Mouse (Mus musculus) heart, adult 8-10 months (tissue): ENCODE data around the gene Olfr374. TPM values are rescaled to one million over a fixed set of nuclear protein-coding genes. Genes with fewer than 3 reads are reported as not detected.
"Not testable (repeated sequence)": the region's sequence is repeated elsewhere in the genome, so short reads cannot be mapped to it uniquely, and the experiment has no call there.

ENCODE experiments used
- DNase-seq: peaks from one replicate; pipeline ENCODE4 v3.0.0; 2022; ENCODE audit warnings: low spot score
- total RNA-seq, 4 experiments: library from RNA; stranded (reverse); gene quantifications; 2 replicates each; pipeline ENCODE4 v1.2.4; 2022

Gene Olfr374
- not detected for total RNA-seq

DNA sequence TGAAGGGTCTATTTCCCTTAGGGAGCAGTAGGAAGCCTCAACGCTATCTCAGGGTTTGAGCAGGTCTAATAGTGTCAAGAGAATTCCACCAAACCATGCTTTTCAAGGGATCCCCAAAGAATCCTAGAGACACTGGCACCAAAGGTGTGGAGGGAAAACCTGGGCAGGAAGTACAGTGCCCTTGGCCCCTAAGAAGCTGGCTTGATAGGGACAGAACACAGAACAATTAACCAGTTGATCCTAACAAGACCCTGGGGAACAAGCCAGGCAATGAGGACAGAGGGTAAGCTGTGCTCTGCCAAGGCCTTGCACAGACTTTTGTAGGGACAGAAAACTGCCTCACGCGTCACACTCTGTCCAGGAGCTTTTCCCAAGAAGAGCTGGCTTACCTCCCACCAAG lies at the start of gene Olfr374:
TSS of gene Olfr374 (plus strand) at position 301 of the 400 bp plus-strand sequence.
- DNase-seq = no peak

DNA sequence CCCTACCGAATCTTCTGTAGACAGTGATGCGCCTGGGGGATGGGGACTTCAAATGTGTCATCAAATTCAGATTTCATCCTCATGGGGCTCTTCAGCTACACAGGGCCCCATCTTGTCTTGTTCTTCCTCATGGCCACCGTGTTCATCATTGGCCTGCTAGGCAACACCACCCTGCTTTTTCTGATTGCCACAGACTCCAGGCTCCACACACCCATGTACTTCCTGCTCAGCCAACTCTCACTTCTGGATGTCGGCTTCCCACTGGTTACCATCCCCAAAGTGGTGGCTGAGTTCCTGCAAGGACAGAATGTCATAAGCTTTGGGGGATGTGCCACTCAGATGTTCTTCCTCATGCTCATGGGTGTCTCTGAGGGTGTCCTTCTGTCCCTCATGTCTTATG lies 49.2 kb upstream of the Olfr374 start:
- DNase-seq = not testable (repeated sequence)

DNA sequence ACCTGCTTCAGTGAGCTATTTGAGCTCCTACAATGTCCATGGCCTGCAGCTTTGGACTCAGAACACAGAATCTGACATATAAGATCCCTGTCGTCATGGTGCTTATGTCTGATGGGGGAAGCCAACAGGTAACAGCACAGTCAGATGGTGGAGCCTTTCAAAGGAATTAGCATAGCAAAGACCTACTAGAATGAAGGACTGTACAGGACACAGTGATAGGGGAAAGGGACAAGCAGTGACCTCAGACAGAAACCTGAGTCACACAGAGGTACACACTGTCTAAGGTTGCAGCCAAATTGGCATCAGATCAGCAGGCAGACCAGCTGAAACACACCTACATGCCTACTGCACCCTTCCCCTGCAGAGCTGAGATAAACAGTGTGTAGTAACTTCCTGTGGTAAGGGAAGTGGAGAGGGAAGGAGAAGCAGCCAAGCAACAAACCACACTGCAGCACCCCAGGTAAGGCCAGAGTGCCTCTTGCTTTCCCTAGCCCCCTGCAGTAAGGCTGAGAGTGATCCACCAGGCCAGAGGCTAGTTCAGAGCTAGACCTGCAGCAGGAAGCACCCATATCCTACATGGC lies 39.9 kb upstream of the Olfr374 start:
- not testable (repeated sequence) for DNase-seq

DNA sequence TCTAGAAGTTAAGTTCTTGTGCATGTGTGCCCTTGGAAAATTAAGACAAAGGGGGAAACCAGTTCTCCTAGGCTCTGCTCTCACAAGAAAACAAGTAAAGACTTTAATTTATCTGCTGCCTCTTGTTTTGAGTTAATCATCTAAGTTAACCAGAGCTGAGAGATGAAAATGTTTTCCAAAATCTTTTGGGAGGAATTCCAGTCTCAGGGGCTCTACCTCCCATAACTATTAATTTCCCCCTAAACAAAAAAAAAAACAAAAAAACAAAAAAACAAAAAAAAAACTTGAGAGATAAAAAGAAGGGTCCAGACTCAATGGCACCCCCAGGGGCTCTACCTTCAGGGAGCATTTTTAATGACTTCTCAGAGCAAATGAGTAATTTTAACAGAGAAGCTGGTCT lies 24.0 kb upstream of the Olfr374 start, which contains the start of gene Olfr373:
TSS of gene Olfr373 (plus strand) at position 301 of the 400 bp plus-strand sequence.
- DNase-seq = not testable (repeated sequence)

DNA sequence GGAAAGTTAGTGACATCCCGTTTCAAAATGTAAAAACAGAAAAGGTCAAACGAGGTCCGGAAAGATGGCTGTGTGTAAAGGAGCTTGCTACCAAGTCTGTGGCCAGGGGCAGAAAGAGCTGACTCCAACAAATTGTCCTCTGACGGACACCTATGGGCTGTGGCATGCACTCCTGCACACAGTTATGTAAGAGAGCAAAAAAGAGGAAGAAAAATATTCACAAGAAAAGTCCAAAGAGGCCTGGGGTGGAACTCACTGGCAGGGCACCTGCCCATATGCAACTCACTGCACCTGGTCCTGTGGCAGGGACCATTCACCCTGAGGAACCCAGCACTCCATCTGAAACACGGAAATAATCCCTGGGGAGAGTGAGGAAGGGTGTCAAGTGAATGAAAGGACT lies 22.1 kb upstream of the Olfr374 start:
- DNase-seq = no peak

DNA sequence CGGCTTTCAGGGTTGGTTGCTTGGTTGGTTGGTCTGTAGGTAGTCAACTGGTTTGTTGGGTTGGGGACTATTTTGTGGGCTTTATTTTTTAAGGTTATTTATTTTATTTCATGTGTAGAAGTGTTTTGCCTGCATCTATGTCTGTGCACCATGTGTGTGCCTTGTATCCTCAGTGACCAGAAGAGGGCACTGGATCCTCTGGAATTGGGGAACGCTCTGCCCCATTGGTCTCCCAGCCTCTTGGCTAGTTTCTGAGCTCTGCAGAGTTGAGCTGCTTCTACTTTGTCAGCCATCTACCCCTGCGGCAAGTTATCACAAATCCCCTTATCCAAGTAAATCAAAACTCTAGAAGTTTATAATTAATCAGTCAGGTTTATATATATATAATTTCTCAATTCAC lies 19.2 kb upstream of the Olfr374 start:
- DNase-seq = not testable (repeated sequence)

DNA sequence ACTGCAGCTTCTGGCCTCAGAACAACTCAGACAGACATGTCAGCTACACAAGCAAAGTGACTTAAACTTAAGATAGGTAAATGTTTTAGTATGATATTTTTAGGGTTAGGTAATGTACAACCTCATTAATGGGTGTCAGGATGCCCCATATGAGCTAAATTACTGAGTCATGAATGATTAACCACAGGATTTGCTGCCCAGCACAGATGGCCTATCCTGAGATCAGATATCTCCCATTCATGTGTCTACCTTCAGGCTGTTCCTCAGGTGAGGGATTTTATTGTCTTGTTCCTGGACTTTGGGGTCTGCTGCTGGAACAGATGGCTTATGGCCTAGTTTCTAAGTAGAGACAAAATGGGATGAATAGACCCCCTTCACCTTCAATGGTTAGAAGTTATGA lies 10.1 kb upstream of the Olfr374 start:
- not testable (repeated sequence) for DNase-seq

DNA sequence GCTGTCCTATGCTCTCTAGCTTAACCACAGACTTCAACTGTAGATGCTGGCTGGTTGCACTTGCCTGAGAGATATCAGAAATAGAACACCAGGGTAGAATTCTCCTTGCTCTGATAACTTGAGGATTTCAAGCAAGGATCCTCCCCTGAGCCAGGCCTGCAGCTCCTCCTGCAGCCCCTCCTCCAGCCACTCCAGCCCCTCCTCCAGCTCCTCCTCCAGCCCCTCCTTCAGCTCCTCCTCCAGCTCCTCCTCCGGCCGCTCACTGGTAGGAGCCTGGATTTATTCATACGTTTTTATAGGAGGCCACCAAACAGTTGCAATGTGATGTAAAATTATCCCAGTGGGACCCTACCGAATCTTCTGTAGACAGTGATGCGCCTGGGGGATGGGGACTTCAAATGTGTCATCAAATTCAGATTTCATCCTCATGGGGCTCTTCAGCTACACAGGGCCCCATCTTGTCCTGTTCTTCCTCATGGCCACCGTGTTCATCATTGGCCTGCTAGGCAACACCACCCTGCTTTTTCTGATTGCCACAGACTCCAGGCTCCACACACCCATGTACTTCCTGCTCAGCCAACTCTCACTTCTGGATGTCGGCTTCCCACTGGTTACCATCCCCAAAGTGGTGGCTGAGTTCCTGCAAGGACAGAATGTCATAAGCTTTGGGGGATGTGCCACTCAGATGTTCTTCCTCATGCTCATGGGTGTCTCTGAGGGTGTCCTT lies 7.3 kb upstream of the Olfr374 start:
- DNase-seq = peak; percentile 21

DNA sequence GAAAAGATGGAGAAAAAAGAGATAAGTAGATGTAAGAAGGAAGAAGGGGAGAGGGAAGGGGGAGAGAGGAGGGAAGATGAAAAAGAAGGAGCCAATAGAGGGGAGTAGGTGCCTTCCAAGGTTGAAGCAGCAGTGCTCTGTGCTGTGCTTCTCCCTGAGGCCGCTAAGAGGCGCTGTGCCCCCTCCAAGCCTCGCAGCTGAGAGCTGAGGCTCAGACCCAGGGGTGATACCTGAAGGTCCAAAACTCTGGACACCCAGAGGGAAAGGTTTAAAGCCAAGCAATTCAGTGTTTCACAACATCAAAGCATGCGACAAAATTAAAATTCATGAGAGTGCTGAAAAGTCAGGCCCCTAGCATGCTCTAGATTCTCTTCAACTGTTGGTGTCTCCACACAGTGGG lies 1.7 kb upstream of the Olfr374 start:
- DNase-seq = no peak

DNA sequence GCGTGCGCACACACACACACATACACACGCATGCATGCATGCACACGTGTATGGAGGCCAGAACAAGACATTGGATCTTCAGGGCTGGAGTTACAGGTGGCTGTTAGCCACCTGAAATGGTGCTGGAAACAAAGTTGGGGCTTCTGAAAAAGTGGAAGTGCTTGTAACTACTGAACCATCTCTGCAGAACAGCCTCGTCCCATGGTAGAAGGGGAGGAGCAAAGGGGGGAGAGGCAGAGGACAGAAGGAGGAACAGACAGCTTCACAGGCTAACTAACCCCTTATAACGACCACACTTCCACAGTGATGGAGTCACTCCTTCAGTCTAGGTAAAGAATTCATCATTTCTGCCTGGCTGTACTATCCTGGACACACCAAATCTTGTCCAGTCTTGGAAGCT lies 4.0 kb downstream of the Olfr374 start:
- DNase-seq = no peak

DNA sequence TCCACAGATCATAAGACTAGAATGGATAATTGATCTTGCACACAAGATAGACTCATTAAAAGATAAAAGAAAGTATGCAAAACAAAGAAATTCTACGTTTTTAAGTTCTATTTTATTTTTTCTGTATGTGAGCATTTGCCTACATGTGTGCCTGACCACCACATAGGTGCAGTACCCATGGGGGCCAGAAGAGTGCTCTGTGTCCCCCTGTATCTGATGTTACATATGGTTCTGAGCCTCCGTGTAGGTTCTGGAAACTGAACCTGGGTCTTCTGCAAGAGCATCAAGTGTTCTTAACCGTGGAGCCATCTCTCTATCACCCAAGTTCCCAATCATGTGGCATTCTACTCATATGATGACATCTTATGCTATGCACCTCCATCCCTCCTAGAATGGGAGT lies 5.6 kb downstream of the Olfr374 start:
- DNase-seq = no peak

DNA sequence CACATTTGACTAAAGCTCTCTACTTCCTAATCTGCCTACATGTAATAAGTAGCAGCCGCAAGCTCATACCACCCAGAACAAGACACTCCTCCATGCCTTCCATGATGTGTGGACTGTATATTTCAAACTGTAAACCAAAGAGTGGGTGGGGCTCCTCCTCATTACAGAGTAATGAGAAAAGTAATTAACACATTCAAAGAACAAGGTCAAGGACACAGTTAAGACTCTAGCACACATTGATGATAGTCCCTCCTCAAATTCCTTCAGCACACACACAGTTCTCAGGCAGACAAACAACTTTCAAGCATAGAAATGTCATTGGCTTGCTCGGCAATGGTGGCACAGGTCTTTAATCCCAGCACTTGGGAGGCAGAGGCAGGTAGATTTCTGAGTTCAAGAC lies 8.4 kb downstream of the Olfr374 start:
- DNase-seq = no peak

DNA sequence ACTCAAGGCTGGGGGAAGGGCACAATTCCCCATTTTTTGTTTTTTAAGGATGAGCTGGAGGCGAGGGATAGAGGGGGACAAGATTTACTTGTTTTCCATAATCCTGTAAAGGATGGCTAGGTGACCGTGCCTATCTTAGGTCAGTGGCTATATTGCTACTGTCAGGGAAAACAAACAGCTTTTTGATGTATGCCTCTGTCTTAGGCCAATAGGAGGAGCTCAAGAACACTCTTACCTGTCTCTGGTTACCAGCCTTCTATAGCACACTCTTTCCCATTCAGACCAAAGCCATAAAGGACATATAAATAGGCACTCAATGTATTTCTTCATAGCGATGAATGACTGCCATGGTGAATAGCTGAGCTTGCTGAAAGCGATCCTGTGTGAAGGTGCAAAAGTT lies 11.8 kb downstream of the Olfr374 start:
- no peak for DNase-seq

DNA sequence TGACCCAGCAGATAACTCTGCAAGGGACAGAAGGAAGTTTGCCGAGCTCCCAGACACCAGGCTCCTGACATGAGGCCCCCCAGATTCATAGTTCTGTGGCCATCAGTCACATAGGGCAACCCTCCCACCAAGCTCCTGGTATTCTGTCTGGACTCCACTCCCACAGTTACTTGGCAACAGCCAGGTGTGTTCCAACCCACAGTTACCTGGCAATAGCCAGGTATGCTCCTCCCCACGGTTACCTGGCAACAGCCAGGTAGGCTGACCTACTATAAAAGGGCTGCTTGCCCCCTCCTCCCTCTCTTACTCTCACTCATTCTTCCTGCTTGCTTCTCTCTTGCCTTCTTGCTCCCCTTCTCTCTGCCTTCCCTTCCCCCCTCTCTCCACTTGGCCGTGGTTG lies 14.6 kb downstream of the Olfr374 start:
- DNase-seq = not testable (repeated sequence)

DNA sequence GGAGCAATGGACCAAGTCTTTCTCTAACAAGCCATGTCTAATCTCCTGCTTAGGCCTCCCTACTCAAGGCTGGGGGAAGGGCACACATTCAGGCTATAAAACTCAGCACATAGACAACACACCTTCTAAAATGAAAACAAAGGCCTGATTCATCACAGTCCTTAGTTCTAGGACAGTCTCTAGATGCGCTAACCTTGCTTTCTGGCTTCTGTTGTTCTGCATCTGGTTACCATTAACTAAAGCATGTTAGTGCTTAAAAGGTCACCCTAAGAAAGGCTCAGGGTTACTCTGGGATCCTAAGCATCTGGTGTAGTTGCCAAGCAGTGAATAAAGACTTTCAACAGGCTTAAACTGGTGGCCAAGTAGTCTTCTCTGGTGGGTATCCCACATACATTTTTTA lies 15.2 kb downstream of the Olfr374 start:
- DNase-seq = no peak

DNA sequence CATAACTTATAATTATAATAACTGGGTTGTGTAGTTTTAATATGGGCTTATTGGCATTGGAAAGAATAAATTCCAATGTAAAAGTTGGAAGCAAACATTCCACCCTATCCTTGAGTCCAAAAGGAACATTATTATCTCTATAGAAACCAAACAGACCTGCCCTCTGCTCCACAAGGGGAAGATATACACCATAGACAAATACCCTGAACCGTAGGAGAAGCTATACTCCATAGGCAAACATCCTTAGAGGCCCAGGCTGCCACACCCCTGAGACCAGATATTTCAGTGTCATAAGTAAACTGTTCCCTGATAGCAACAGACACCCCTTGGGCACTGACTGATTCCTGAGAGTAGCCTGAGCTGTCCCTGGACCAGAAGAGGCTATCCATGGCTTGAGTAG lies 21.0 kb downstream of the Olfr374 start:
- DNase-seq = no peak

DNA sequence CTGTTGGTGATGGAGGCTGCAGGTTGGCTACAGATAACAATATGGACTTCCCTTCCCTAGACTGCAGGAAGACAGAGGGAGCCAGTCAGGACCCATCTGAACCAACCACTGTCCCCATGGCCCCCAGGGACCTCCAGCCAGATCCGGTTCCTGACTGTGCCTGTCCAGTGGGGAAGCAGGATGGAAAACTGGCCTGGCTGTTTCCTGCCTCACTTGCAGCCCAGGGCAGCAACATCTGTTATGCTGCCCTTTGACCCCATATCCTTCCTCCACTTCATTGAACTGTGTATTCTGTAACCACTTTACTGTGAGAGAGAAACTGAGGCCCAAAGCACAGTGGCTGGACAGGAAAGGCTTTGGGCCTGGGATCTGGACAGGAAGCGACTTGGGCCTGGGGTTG lies 24.4 kb downstream of the Olfr374 start:
- DNase-seq = no peak

DNA sequence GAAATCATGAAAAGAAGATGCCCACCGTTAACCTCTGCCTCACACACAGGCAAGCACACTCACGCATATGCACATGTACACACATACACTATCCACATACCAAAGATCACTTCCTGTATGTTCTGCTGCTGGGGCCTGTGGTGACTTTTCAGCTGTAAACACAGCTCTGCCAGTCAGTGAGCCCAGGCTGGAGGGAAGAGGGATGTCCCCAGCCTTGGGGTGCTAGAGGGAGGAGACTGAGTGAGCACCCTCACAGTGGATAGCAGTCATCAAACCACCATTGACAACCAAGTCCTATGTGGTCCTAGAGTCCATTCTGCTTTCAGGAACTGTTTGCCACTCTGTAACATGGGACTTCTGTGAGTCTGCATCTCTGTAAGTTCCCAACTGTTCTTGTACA lies 25.1 kb downstream of the Olfr374 start:
- DNase-seq = no peak

DNA sequence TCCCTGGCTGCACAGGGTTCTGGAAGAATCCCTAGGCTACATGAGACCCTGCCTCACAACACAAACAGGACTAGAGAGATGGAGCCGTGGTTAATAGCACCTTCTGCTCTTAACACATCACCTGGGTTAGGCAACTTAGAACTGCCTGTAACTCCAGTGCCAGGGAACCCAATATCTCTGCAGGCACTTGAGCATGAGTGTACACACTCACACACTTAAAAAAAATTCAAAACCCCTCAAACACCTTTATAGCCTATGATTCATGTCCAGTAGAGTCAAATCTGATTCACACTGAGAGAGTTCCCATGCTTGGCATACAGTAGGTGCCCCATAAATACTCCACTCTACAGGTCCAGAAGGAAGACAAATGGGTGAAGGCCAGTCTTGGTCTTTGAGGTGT lies 25.6 kb downstream of the Olfr374 start:
- DNase-seq = no peak

DNA sequence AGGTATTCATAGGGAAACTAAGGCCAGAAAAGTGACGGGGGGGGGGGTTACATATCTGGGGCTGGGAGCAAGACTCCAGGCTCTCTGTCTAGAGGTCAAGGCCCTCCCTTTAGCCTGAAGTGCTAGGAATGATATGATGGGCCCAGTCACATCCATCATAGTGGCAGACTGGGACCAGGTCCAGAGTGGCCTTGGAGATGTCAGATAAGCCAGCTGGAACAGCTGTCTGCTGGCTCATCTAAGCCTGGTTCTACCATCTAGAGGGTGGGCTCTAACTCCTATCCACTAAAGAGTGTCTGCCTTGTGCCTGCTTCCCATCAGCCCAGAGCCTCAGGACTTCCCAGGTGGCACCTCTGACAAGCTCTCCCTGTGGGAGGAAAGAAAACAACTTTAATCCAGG lies 26.1 kb downstream of the Olfr374 start:
- DNase-seq = no peak

DNA sequence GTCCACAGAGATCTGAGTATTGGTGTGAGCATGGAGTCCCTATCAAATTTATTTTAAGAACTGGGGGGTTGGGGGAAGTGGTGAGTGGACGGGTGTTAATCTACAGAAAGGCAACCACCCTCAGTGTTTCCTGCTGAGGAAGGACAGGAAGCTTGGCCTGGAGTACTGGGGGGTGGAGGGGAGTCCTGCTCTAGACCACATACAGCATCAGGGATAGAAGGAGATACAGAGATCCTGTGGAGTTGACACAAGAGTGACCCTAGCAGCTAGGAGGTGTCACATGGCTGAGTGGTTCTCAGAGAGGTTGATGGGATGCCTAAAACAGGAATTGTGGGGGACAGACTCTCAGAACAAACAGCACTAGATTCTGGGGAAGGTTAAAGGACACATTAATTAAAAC lies 26.7 kb downstream of the Olfr374 start:
- DNase-seq = no peak

DNA sequence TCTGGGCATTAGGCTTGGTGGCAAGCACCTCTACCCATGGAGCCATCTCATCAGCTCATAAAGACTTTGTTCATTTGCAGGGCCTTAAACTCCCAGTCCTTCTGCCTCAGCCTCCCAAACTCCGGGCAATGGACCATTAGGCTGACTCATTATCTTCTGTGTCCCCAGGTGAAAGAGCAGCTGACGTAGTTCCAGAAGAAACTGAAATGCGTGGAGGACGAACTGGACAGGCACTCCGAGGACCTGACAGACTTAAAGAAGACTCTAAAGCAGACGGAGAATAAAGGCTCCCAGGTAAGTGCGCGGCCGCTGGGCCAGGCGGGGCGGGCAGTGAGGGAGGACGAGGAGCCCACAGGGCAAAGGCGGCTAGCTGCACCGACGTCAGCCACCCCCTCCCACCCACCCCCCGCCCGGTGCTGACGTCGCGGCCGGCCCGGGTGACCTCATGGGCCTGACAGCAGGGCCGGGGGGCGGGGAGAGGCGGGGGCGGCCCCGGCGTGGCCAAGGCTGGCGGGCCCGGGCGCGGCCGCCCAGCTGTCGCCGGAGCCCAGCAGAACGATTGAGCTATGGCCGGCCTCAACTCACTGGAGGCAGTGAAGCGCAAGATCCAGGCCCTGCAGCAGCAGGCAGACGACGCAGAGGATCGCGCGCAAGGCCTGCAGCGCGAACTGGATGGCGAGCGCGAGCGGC lies 28.1 kb downstream of the Olfr374 start, which contains the start of gene Tpm4:
TSS of gene Tpm4 (plus strand) at position 220 of the 690 bp plus-strand sequence.
- DNase-seq = peak; percentile 61
